ENCODE assay signal across 10 mouse cellular contexts in genomic region chr5:121216126-121216446, GRCm38 (mm10). TPM values are rescaled to one million over a fixed set of nuclear protein-coding genes. Genes with fewer than 3 reads are reported as not detected.
DNase-seq lines count a peak whose midpoint lies in the region; ATAC-seq and TF ChIP-seq lines count a peak whose summit lies in the region.
"Had no signal": no experiment of that assay in that cellular context is flagged by ENCODE, and none has a peak within 500 bp of the region (broad histone marks: within the 10 kb centered on the region; RNA-seq: fewer than 3 reads in every experiment).

No protein-coding gene starts in this region.

- H3K36me3 ChIP-seq in kidney, embryonic 15.5 days: peaks cover 22% of the 10 kb centered on the region
- H3K36me3 ChIP-seq in intestine, postnatal 0 days (ENCODE audit: control insufficient read depth, insufficient read depth): peaks cover 14% of the 10 kb centered on the region

- no peak for TF ChIP-seq CTCF in intestine, postnatal 0 days (IDR thresholded peaks at IDR 0.05; ENCODE audit: low read depth)
- TF ChIP-seq CTCF in layer of hippocampus, adult 2 months (conservative IDR thresholded peaks at IDR 0.05): no peak
- TF ChIP-seq CTCF in gastrocnemius, adult 2 months (IDR thresholded peaks at IDR 0.05): no peak

- no peak overlapping the region for H3K4me2 ChIP-seq in kidney, embryonic 15.5 days
- no peak overlapping the region for H3K4me2 ChIP-seq in intestine, postnatal 0 days (replicated peaks; ENCODE audit: low read depth)
- H3K4me2 ChIP-seq: limb, embryonic 12.5 days had no signal

- intact Hi-C loops in gastrocnemius, adult 2 months (cut with DNase I): loop anchor here (5.0 to 10.0 kb wide), 2 partner anchors 166 to 239 kb away; partner anchors contain the start of genes Erp29 and Tmem116

- 82% methylated on average over 12 of the region's 12 CpGs for WGBS in kidney, embryonic 15.5 days
- WGBS in intestine, postnatal 0 days: 56% methylated on average over 12 of the region's 12 CpGs

- H3K9ac ChIP-seq in kidney, embryonic 15.5 days: no peak overlapping the region
- no peak overlapping the region for H3K9ac ChIP-seq in intestine, postnatal 0 days (ENCODE audit: low read depth, low read length)
- H3K9ac ChIP-seq: limb, embryonic 12.5 days had no signal

- H3K4me3 ChIP-seq in kidney, embryonic 15.5 days (replicated peaks): no peak overlapping the region
- no peak overlapping the region for H3K4me3 ChIP-seq in intestine, postnatal 0 days (ENCODE audit: low read depth, low read length)
- no peak overlapping the region for H3K4me3 ChIP-seq in layer of hippocampus, adult 2 months
- no peak overlapping the region for H3K4me3 ChIP-seq in gastrocnemius, adult 2 months
- H3K4me3 ChIP-seq: limb, embryonic 12.5 days had no signal

- ATAC-seq in kidney, embryonic 15.5 days (replicated peaks; ENCODE audit: low FRiP score): peak; percentile 52
- no peak for ATAC-seq in intestine, postnatal 0 days

- H3K27me3 ChIP-seq in kidney, embryonic 15.5 days: no peaks in the 10 kb centered on the region
- no peaks in the 10 kb centered on the region for H3K27me3 ChIP-seq in intestine, postnatal 0 days (replicated peaks; ENCODE audit: control insufficient read depth, insufficient read depth, low read length)
- H3K27me3 ChIP-seq: CH12.LX; limb, embryonic 12.5 days had no signal

- DNase-seq in kidney, adult 9 months: no peak
- peak; percentile 56 for DNase-seq in adrenal gland, postnatal 25 days
- DNase-seq in spleen, postnatal 10 days (ENCODE audit: low spot score in 2 of 2): peak; percentile 71 to 87
- DNase-seq in urinary bladder, adult 2 months (ENCODE audit: low spot score): no peak
- DNase-seq in layer of hippocampus, adult 2 months (ENCODE audit: low spot score in 2 of 2): no peak
- DNase-seq in gastrocnemius, adult 2 months: no peak

- H3K9me3 ChIP-seq in kidney, embryonic 15.5 days (replicated peaks): no peaks in the 10 kb centered on the region
- no peaks in the 10 kb centered on the region for H3K9me3 ChIP-seq in intestine, postnatal 0 days (ENCODE audit: control insufficient read depth)
- H3K9me3 ChIP-seq: limb, embryonic 12.5 days had no signal

- H3K27ac ChIP-seq in kidney, embryonic 15.5 days: no peak overlapping the region
- peak overlapping the region; percentile 21; the same call in 1 of the 2 replicates for H3K27ac ChIP-seq in intestine, postnatal 0 days (ENCODE audit: low read depth, low read length)
- H3K27ac ChIP-seq in layer of hippocampus, adult 2 months: no peak overlapping the region
- no peak overlapping the region for H3K27ac ChIP-seq in gastrocnemius, adult 2 months
- H3K27ac ChIP-seq: limb, embryonic 12.5 days had no signal

- peaks cover 5% of the 10 kb centered on the region for H3K4me1 ChIP-seq in kidney, embryonic 15.5 days
- H3K4me1 ChIP-seq in intestine, postnatal 0 days (replicated peaks; ENCODE audit: control insufficient read depth, insufficient read depth, low read length): no peaks in the 10 kb centered on the region

RNA-seq across cellular contexts. Expression of gene Hectd4, which starts 3.9 kb away (rescaled TPM):
- 4.3 and 5.2 TPM in 2 replicates for polyA plus RNA-seq in kidney, embryonic 15.5 days (2015; fragmentation: Nextera tagmentation; extraction: Ambion mirVana)
- 29.8 and 35.7 TPM in 2 replicates for total RNA-seq in adrenal gland, postnatal 25 days (2021)
- polyA plus RNA-seq in intestine, postnatal 0 days (2015; fragmentation: Nextera tagmentation; extraction: Ambion mirVana): 2.1 and 2.2 TPM in 2 replicates
- polyA plus RNA-seq in urinary bladder, adult 2 months (2012; rRNA removed): 11.8 and 13.2 TPM in 2 replicates
- total RNA-seq in layer of hippocampus, adult 2 months (2021): 100 to 1,000 TPM; 170 to 175 TPM
- total RNA-seq in gastrocnemius, adult 2 months (2021): 10 to 100 TPM; 13.7 to 13.8 TPM

RNA-seq across cellular contexts. Expression of gene Rpl6, which starts 11.8 kb away (rescaled TPM):
- polyA plus RNA-seq in kidney, embryonic 15.5 days (2015; fragmentation: Nextera tagmentation; extraction: Ambion mirVana): 639 and 659 TPM in 2 replicates
- total RNA-seq in adrenal gland, postnatal 25 days (2021): 923 and 949 TPM in 2 replicates
- 359 and 402 TPM in 2 replicates for polyA plus RNA-seq in intestine, postnatal 0 days (2015; fragmentation: Nextera tagmentation; extraction: Ambion mirVana)
- polyA plus RNA-seq in urinary bladder, adult 2 months (2012; rRNA removed): 889 and 965 TPM in 2 replicates
- total RNA-seq in layer of hippocampus, adult 2 months (2021): 100 to 1,000 TPM; 472 to 483 TPM
- 100 to 1,000 TPM; 445 to 518 TPM for total RNA-seq in gastrocnemius, adult 2 months (2021)

RNA-seq across cellular contexts. Expression of gene Ptpn11, which starts 24.9 kb away (rescaled TPM):
- 19.9 and 20.9 TPM in 2 replicates for polyA plus RNA-seq in kidney, embryonic 15.5 days (2015; fragmentation: Nextera tagmentation; extraction: Ambion mirVana)
- 92.7 and 98.6 TPM in 2 replicates for total RNA-seq in adrenal gland, postnatal 25 days (2021)
- polyA plus RNA-seq in intestine, postnatal 0 days (2015; fragmentation: Nextera tagmentation; extraction: Ambion mirVana): 14.0 and 15.6 TPM in 2 replicates
- 40.0 and 56.5 TPM in 2 replicates for polyA plus RNA-seq in urinary bladder, adult 2 months (2012; rRNA removed)
- total RNA-seq in layer of hippocampus, adult 2 months (2021): 10 to 100 TPM; 94.9 to 97.9 TPM
- 10 to 100 TPM; 70.6 to 74.4 TPM for total RNA-seq in gastrocnemius, adult 2 months (2021)

Comparison
In these comparisons a context has a peak if more than half of its experiments do, and no peak if none do; other contexts are left out.
1. DNase-seq: peak in adrenal gland, postnatal 25 days (single experiment) and spleen, postnatal 10 days (2 of 2); none in kidney, adult 9 months (single experiment), urinary bladder, adult 2 months (single experiment), layer of hippocampus, adult 2 months (0 of 2) and gastrocnemius, adult 2 months (single experiment).